Comparison of ENCODE assay signal across 14 mouse cellular contexts in genomic region chr3:93111668-93112067, GRCm38 (mm10). TPM values are rescaled to one million over a fixed set of nuclear protein-coding genes. Genes with fewer than 3 reads are reported as not detected.
DNase-seq lines count a peak whose midpoint lies in the region; ATAC-seq and TF ChIP-seq lines count a peak whose summit lies in the region.
"Had no signal": no experiment of that assay in that cellular context is flagged by ENCODE, and none has a peak within 500 bp of the region (broad histone marks: within the 10 kb centered on the region; RNA-seq: fewer than 3 reads in every experiment).

No protein-coding gene starts in this region.

- no peaks in the 10 kb centered on the region for H3K79me2 ChIP-seq in MEL (ENCODE audit: control insufficient read depth, insufficient read depth, low read length, poor library complexity)

- TF ChIP-seq CTCF in MEL (IDR thresholded peaks at IDR 0.05 in 2 of 3, conservative IDR thresholded peaks at IDR 0.05 in 1 of 3; ENCODE audit: control insufficient read depth in 1 of 3, insufficient read depth in 1 of 3, low read depth in 2 of 3, low read length in 3 of 3, poor library complexity in 1 of 3, severe bottlenecking in 1 of 3), result peak in 2 of 3 experiments; percentile 16 to 44; a peak in 3 of 6 replicates
- TF ChIP-seq CTCF in embryonic fibroblast, embryonic 13.5 days (IDR thresholded peaks at IDR 0.05; ENCODE audit: borderline replicate concordance, insufficient read depth, low read length), result peak; percentile 20; the same call in 1 of the 2 replicates

- H3K4me2 ChIP-seq in limb, embryonic 11.5 days (ENCODE audit: low read depth, severe bottlenecking), result no peak overlapping the region
- H3K4me2 ChIP-seq: hindbrain, embryonic 15.5 days; neural tube, embryonic 15.5 days had no signal

- H3K9ac ChIP-seq in limb, embryonic 11.5 days (ENCODE audit: low read length), result no peak overlapping the region
- no peak overlapping the region for H3K9ac ChIP-seq in MEL (ENCODE audit: control insufficient read depth, low read depth, low read length, poor library complexity, severe bottlenecking)
- H3K9ac ChIP-seq: hindbrain, embryonic 15.5 days; neural tube, embryonic 15.5 days had no signal

- peak; percentile 30 for DNase-seq in adrenal gland, postnatal 14 days
- DNase-seq in adrenal gland, postnatal 4 days (ENCODE audit: low spot score in 2 of 2), result no peak
- DNase-seq in limb, embryonic 11.5 days (ENCODE audit: low spot score), result peak; percentile 30
- DNase-seq in limb, embryonic 10.5 days (ENCODE audit: low spot score), result no peak
- peak; percentile 13 for DNase-seq in MEL (ENCODE audit: low read depth, low spot score)
- DNase-seq in thymus, adult 18-20 months, result no peak
- DNase-seq: heart, adult 11 months had no signal

- ATAC-seq in limb, embryonic 11.5 days (ENCODE audit: insufficient number of reproducible peaks, low FRiP score, low TSS enrichment, low read depth), result no peak
- ATAC-seq in frontal cortex, adult (ENCODE audit: low TSS enrichment), result no peak; the same call in 1 of the 2 replicates

- no peaks in the 10 kb centered on the region for H3K4me1 ChIP-seq in limb, embryonic 11.5 days (ENCODE audit: control insufficient read depth, insufficient read depth, low read length)
- H3K4me1 ChIP-seq in limb, embryonic 10.5 days, result no peaks in the 10 kb centered on the region
- H3K4me1 ChIP-seq in MEL (ENCODE audit: control insufficient read depth in 1 of 2, insufficient read depth in 2 of 2, low read length in 2 of 2), result no peaks in the 10 kb centered on the region
- H3K4me1 ChIP-seq in embryonic fibroblast, embryonic 13.5 days (ENCODE audit: control insufficient read depth, insufficient read depth, low read length), result no peaks in the 10 kb centered on the region
- H3K4me1 ChIP-seq: forebrain, embryonic 10.5 days; hindbrain, embryonic 15.5 days; midbrain, embryonic 10.5 days; neural tube, embryonic 15.5 days had no signal

- no peaks in the 10 kb centered on the region for H3K36me3 ChIP-seq in limb, embryonic 11.5 days (ENCODE audit: control insufficient read depth, insufficient read depth, low read length)
- H3K36me3 ChIP-seq in limb, embryonic 10.5 days, result no peaks in the 10 kb centered on the region
- H3K36me3 ChIP-seq in MEL (ENCODE audit: control insufficient read depth in 1 of 2, insufficient read depth in 2 of 2, low read length in 2 of 2), result no peaks in the 10 kb centered on the region
- H3K36me3 ChIP-seq: forebrain, embryonic 10.5 days; hindbrain, embryonic 15.5 days; midbrain, embryonic 10.5 days; neural tube, embryonic 15.5 days had no signal

- no peaks in the 10 kb centered on the region for H3K9me3 ChIP-seq in limb, embryonic 11.5 days (ENCODE audit: control insufficient read depth, low read length)
- no peaks in the 10 kb centered on the region for H3K9me3 ChIP-seq in limb, embryonic 10.5 days (replicated peaks)
- no peaks in the 10 kb centered on the region for H3K9me3 ChIP-seq in MEL (replicated peaks; ENCODE audit: insufficient read depth, low read length)
- H3K9me3 ChIP-seq: forebrain, embryonic 10.5 days; hindbrain, embryonic 15.5 days; midbrain, embryonic 10.5 days; neural tube, embryonic 15.5 days had no signal

- no peak overlapping the region for H3K4me3 ChIP-seq in limb, embryonic 11.5 days (ENCODE audit: low read depth, low read length)
- no peak overlapping the region for H3K4me3 ChIP-seq in limb, embryonic 10.5 days
- H3K4me3 ChIP-seq in MEL (ENCODE audit: control insufficient read depth in 1 of 2, insufficient read depth in 1 of 2, low read depth in 2 of 2, low read length in 2 of 2), result no peak overlapping the region
- H3K4me3 ChIP-seq in embryonic fibroblast, embryonic 13.5 days (ENCODE audit: insufficient read depth, low read length), result no peak overlapping the region
- H3K4me3 ChIP-seq: forebrain, embryonic 10.5 days; hindbrain, embryonic 15.5 days; midbrain, embryonic 10.5 days; neural tube, embryonic 15.5 days had no signal

- no peak overlapping the region for H3K27ac ChIP-seq in limb, embryonic 11.5 days (replicated peaks; ENCODE audit: low read depth, low read length)
- no peak overlapping the region for H3K27ac ChIP-seq in limb, embryonic 10.5 days
- no peak overlapping the region for H3K27ac ChIP-seq in MEL (ENCODE audit: control insufficient read depth, low read depth, low read length)
- no peak overlapping the region for H3K27ac ChIP-seq in embryonic fibroblast, embryonic 13.5 days (ENCODE audit: insufficient read depth, low read length)
- H3K27ac ChIP-seq: forebrain, embryonic 10.5 days; hindbrain, embryonic 15.5 days; midbrain, embryonic 10.5 days; neural tube, embryonic 15.5 days had no signal

- no peaks in the 10 kb centered on the region for H3K27me3 ChIP-seq in limb, embryonic 11.5 days (ENCODE audit: control insufficient read depth, insufficient read depth, low read length)
- no peaks in the 10 kb centered on the region for H3K27me3 ChIP-seq in limb, embryonic 10.5 days (ENCODE audit: low read depth, poor library complexity, severe bottlenecking)
- H3K27me3 ChIP-seq in MEL (ENCODE audit: control insufficient read depth in 1 of 2, insufficient read depth in 2 of 2, low read length in 2 of 2), result no peaks in the 10 kb centered on the region; a peak in 1 of 4 replicates
- H3K27me3 ChIP-seq: hindbrain, embryonic 15.5 days; neural tube, embryonic 15.5 days had no signal

- no peak for TF ChIP-seq POLR2A in MEL (IDR thresholded peaks at IDR 0.05; ENCODE audit: control insufficient read depth in 1 of 2, insufficient read depth in 1 of 2, low read depth in 1 of 2, low read length in 2 of 2, poor library complexity in 1 of 2)
- TF ChIP-seq POLR2A in embryonic fibroblast, embryonic 13.5 days (IDR thresholded peaks at IDR 0.05; ENCODE audit: low read depth, low read length), result no peak

- no peak for TF ChIP-seq EP300 in MEL (IDR thresholded peaks at IDR 0.05; ENCODE audit: low read depth in 1 of 2, low read length in 2 of 2)

- WGBS in limb, embryonic 11.5 days, result 36% methylated on average over 5 of the region's 5 CpGs
- WGBS in limb, embryonic 10.5 days, result 42% methylated on average over 5 of the region's 5 CpGs

- TF ChIP-seq RAD21 in MEL (IDR thresholded peaks at IDR 0.05; ENCODE audit: low read depth, low read length), result no peak

TF ChIP-seq in MEL, 35 proteins besides CTCF, POLR2A, EP300 and RAD21:
- TF ChIP-seq TCF12 (IDR thresholded peaks at IDR 0.05; ENCODE audit: low read depth, low read length) (no peak), UBTF (IDR thresholded peaks at IDR 0.05; ENCODE audit: borderline replicate concordance, insufficient read depth, low read depth, low read length) (no peak), RCOR1 (IDR thresholded peaks at IDR 0.05; ENCODE audit: low read depth, low read length) (no peak)

RNA-seq across cellular contexts. Expression of gene Crnn, which starts 32.9 kb away (rescaled TPM):
- total RNA-seq in adrenal gland, postnatal 14 days (2021), result not detected in 2 replicates
- not detected for total RNA-seq in adrenal gland, postnatal 4 days (2021)
- polyA plus RNA-seq in limb, embryonic 11.5 days (2014; fragmentation: Nextera tagmentation; extraction: Ambion mirVana), result not detected in 2 replicates
- not detected in 2 replicates for polyA plus RNA-seq in limb, embryonic 10.5 days (2016; fragmentation: Nextera tagmentation; extraction: Ambion mirVana)
- total RNA-seq in MEL (2012; rRNA removed), result not detected in 2 replicates
- not detected for polyA plus RNA-seq in MEL (2012; ENCODE audit: insufficient read depth in 1 of 2, insufficient read length in 2 of 2, low read depth in 1 of 2, low replicate concordance in 2 of 2, missing spikeins in 1 of 2)
- polyA plus RNA-seq in embryonic fibroblast, embryonic 13.5 days (2011; ENCODE audit: insufficient read length, low read depth, missing spikeins), result not detected in 2 replicates
- polyA plus RNA-seq: C2C12; forebrain, embryonic 10.5 days; hindbrain, embryonic 15.5 days; midbrain, embryonic 10.5 days; neural tube, embryonic 15.5 days had no signal

RNA-seq across cellular contexts. Expression of gene Gm4858, which starts 43.0 kb away (rescaled TPM):
- not detected in 2 replicates for total RNA-seq in adrenal gland, postnatal 14 days (2021)
- total RNA-seq in adrenal gland, postnatal 4 days (2021), result not detected
- polyA plus RNA-seq in limb, embryonic 11.5 days (2014; fragmentation: Nextera tagmentation; extraction: Ambion mirVana), result not detected in 2 replicates
- polyA plus RNA-seq in limb, embryonic 10.5 days (2016; fragmentation: Nextera tagmentation; extraction: Ambion mirVana), result not detected in 2 replicates
- not detected in 2 replicates for total RNA-seq in MEL (2012; rRNA removed)
- not detected for polyA plus RNA-seq in MEL (2012; ENCODE audit: insufficient read depth in 1 of 2, insufficient read length in 2 of 2, low read depth in 1 of 2, low replicate concordance in 2 of 2, missing spikeins in 1 of 2)
- not detected in 2 replicates for polyA plus RNA-seq in embryonic fibroblast, embryonic 13.5 days (2011; ENCODE audit: insufficient read length, low read depth, missing spikeins)
- polyA plus RNA-seq: forebrain, embryonic 10.5 days; hindbrain, embryonic 15.5 days; midbrain, embryonic 10.5 days; neural tube, embryonic 15.5 days had no signal

Comparison
In these comparisons a context has a peak if more than half of its experiments do, and no peak if none do; other contexts are left out.
1. DNase-seq: peak in adrenal gland, postnatal 14 days (single experiment), limb, embryonic 11.5 days (single experiment) and MEL (single experiment); none in adrenal gland, postnatal 4 days (0 of 2), limb, embryonic 10.5 days (single experiment) and thymus, adult 18-20 months (0 of 2).